Mouse (Mus musculus) embryo, embryonic 10.5 days (tissue): ENCODE measurements around the gene Ei24.

Experiments used
- DNase-seq: peaks from one replicate; pipeline ENCODE4 v3.0.0-alpha.2; 2015; ENCODE audit warnings: low spot score

The Ei24 gene

GRCm38 (mm10) chr9:36796781-36797555, at the start of gene Ei24:
Gene Ei24 (minus strand): TSS chr9:36797393.
- peak; percentile 90 for DNase-seq

GRCm38 (mm10) chr9:36846346-36846745, 49.2 kb upstream of the Ei24 start:
- DNase-seq: no peak

- DNase-seq: no peak
Measured at GRCm38 (mm10) chr9:36833914-36834313, 36.7 kb upstream of the Ei24 start.

GRCm38 (mm10) chr9:36833043-36833881, 36.1 kb upstream of the Ei24 start:
- peak; percentile 66 for DNase-seq

- DNase-seq: peak; percentile 90
Measured at GRCm38 (mm10) chr9:36832529-36832928, 35.3 kb upstream of the Ei24 start.

- no peak for DNase-seq
Measured at GRCm38 (mm10) chr9:36831401-36831800, 34.2 kb upstream of the Ei24 start.

- no peak for DNase-seq
Measured at GRCm38 (mm10) chr9:36826612-36827363, 29.6 kb upstream of the Ei24 start.

- no peak for DNase-seq
Measured at GRCm38 (mm10) chr9:36822024-36822423, 24.8 kb upstream of the Ei24 start.

- peak; percentile 96 for DNase-seq
Measured at GRCm38 (mm10) chr9:36821644-36822000, 24.4 kb upstream of the Ei24 start, which contains the start of gene Fez1. Gene Fez1 (plus strand): TSS chr9:36821864.

- peak; percentile 73 for DNase-seq
Measured at GRCm38 (mm10) chr9:36820969-36821643, 23.9 kb upstream of the Ei24 start.

- peak; percentile 28 for DNase-seq
Measured at GRCm38 (mm10) chr9:36818905-36819304, 21.7 kb upstream of the Ei24 start.

- no peak for DNase-seq
Measured at GRCm38 (mm10) chr9:36814486-36814885, 17.3 kb upstream of the Ei24 start.

GRCm38 (mm10) chr9:36808126-36808785, 11.1 kb upstream of the Ei24 start:
- DNase-seq: no peak

- DNase-seq: peak; percentile 36
Measured at GRCm38 (mm10) chr9:36805256-36805975, 8.2 kb upstream of the Ei24 start.

GRCm38 (mm10) chr9:36803926-36804325, 6.7 kb upstream of the Ei24 start:
- no peak for DNase-seq

- DNase-seq: no peak
Measured at GRCm38 (mm10) chr9:36803386-36803785, 6.2 kb upstream of the Ei24 start.

GRCm38 (mm10) chr9:36802951-36803350, 5.8 kb upstream of the Ei24 start:
- DNase-seq: no peak

- no peak for DNase-seq
Measured at GRCm38 (mm10) chr9:36801961-36802360, 4.8 kb upstream of the Ei24 start.

- DNase-seq: peak; percentile 19
Measured at GRCm38 (mm10) chr9:36796224-36796623, 969 bp downstream of the Ei24 start.

GRCm38 (mm10) chr9:36795556-36795955, 1.6 kb downstream of the Ei24 start:
- DNase-seq: no peak

GRCm38 (mm10) chr9:36794487-36794886, 2.7 kb downstream of the Ei24 start:
- no peak for DNase-seq
